Mouse (Mus musculus) ES-E14 (cell line): ENCODE measurements around the gene Btnl1.

Experiments used
- CHD2 ChIP-seq: IDR thresholded peaks from 2 replicates; pipeline ENCODE4 v1.6.1; 2014; ENCODE audit warnings: mild to moderate bottlenecking, low read depth, low read length, inconsistent platforms
- HCFC1 ChIP-seq: IDR thresholded peaks from 2 replicates; pipeline ENCODE4 v1.6.1; 2012; ENCODE audit warnings: low read length, inconsistent platforms, borderline replicate concordance; ENCODE audit not compliant: insufficient read depth
- MAFK ChIP-seq: IDR thresholded peaks from 2 replicates; pipeline ENCODE4 v1.6.1; 2014; ENCODE audit warnings: mild to moderate bottlenecking, low read depth, low read length, inconsistent platforms; ENCODE audit not compliant: insufficient read depth
- ZC3H11A ChIP-seq: IDR thresholded peaks from 2 replicates; pipeline ENCODE4 v1.6.1; 2012; ENCODE audit warnings: low read depth, mild to moderate bottlenecking, inconsistent platforms, low read length, borderline replicate concordance
- ZNF384 ChIP-seq: IDR thresholded peaks from 2 replicates; pipeline ENCODE4 v1.6.1; 2012; ENCODE audit warnings: low read depth, low read length, inconsistent platforms

DNA sequence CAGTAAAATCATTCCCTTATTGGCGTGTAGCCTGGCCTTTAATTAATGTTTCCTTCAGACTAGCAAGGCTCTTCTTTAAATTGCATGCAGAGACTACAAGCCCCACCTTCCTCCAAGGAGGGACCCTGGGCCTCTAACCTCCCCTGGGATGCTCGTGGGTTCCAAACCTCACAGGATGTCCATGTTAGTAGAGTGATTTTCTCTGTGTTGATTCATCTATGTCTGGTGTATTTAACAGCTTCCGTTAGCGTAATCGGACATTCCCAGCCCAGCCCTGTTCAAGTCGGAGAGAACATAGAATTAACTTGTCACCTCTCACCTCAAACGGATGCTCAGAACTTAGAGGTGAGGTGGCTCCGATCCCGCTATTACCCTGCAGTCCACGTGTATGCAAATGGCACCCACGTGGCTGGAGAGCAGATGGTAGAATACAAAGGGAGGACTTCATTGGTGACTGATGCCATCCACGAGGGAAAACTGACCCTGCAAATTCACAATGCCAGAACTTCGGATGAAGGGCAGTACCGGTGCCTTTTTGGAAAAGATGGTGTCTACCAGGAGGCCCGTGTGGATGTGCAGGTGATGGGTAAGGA is 13.9 kb upstream of the Btnl1 start:
- TF ChIP-seq HCFC1 (no peak), ZNF384 (no peak), CHD2 (no peak), MAFK (no peak), ZC3H11A (no peak)
